Mouse (Mus musculus): ENCODE results near the gene Parp8. TPM values are rescaled to one million over a fixed set of nuclear protein-coding genes. Genes with fewer than 3 reads are reported as not detected.

Gene Parp8
- polyA plus RNA-seq, 1 experiment = 1.6 TPM

DNA sequence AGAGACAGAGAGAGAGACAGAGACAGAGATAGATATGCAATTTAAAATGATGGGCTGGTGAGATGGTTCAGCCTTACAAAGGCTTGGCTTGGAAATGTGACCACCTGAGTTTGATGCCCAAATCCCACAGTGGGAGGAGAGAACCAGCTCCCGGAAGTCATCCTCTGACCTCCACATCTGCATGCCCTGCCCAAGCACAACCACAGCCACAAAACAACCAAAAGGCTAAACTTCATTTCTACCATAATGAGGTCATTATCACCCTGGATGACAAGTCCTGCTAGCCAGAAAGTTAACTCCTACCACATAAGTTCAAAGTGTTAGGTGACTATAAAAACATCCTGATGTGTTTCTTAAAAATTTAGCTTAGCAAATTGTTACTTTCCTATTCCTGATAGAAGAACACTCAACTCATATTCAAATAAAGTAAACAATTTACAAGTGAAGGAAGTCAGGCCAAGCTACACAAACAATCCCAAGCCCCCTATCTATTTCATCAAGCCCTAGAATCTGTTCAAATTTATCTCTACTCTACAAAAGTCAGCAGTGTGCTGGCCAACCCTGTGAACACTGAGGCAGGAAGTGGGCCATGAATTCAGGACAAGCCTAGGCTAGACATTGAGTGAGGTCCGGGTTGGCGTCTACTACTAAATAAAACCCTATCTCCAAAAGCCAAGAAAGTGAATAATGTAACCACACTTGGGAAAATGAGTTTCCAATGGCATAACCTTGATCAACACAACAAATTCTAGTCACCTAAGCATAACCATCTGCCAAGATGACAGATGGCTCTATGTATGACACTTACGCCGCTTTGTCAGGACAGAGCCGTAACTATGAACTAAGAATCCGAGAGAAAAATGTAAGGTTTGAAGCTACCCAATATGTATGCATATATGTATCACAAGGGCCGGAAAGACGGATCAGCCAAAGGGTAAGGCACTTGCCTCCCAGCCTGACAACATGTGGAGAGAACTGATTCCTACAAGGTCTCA is 17.0 kb downstream of the Parp8 start:
- H3K27ac ChIP-seq (ENCODE audit: insufficient read depth, low read depth, low read length) = no peak overlapping the region
- 90% methylated on average over 9 of the region's 9 CpGs for WGBS

DNA sequence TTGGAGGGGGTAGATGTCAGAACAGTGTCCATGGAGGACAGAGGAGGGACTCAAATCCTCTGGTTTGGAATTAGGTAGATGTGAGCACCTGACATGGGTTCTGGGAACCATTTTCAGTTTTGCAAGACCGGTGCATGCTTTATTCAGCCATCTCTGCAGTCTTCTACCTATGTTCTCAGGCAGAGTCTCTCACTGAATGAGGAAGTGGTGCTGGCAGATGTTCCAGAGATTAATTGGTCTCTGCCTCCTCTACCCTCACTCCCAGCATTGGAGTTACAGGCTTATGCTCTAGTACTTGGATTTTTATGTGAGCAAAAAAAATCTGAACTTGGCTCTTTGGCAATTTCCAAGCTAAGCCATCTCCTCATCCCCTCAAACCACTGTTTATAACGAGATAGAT is 17.8 kb downstream of the Parp8 start:
- H3K36me3 ChIP-seq (ENCODE audit: control insufficient read depth, insufficient read depth, low read length) = no peaks in the 10 kb centered on the region
- H3K4me3 ChIP-seq (ENCODE audit: low read depth, low read length) = no peak overlapping the region
- no peaks in the 10 kb centered on the region for H3K4me1 ChIP-seq (ENCODE audit: control insufficient read depth, insufficient read depth, insufficient read length, low read length)
- TF ChIP-seq POLR2A (IDR thresholded peaks at IDR 0.05; ENCODE audit: low read depth, low read length) (no peak), CTCF (IDR thresholded peaks at IDR 0.05; ENCODE audit: extremely low read depth, insufficient read length, insufficient replicate concordance, low read depth, low read length) (no peak)
- no peak overlapping the region for H3K27ac ChIP-seq (ENCODE audit: insufficient read depth, low read depth, low read length)
- WGBS = 72% methylated on average over 2 of the region's 2 CpGs
- H3K27me3 ChIP-seq (ENCODE audit: control insufficient read depth, insufficient read depth, low read length) = no peaks in the 10 kb centered on the region

More for the DNA sequence above, 17.0 kb downstream of the Parp8 start:
- no peak for TF ChIP-seq CTCF (IDR thresholded peaks at IDR 0.05; ENCODE audit: extremely low read depth, insufficient read length, insufficient replicate concordance, low read depth, low read length)
- TF ChIP-seq POLR2A (IDR thresholded peaks at IDR 0.05; ENCODE audit: low read depth, low read length) = no peak
- Histone ChIP-seq H3K36me3 (ENCODE audit: control insufficient read depth, insufficient read depth, low read length) (no peaks in the 10 kb centered on the region), H3K27me3 (ENCODE audit: control insufficient read depth, insufficient read depth, low read length) (no peaks in the 10 kb centered on the region), H3K4me3 (ENCODE audit: low read depth, low read length) (no peak overlapping the region), H3K4me1 (ENCODE audit: control insufficient read depth, insufficient read depth, insufficient read length, low read length) (no peaks in the 10 kb centered on the region)

DNA sequence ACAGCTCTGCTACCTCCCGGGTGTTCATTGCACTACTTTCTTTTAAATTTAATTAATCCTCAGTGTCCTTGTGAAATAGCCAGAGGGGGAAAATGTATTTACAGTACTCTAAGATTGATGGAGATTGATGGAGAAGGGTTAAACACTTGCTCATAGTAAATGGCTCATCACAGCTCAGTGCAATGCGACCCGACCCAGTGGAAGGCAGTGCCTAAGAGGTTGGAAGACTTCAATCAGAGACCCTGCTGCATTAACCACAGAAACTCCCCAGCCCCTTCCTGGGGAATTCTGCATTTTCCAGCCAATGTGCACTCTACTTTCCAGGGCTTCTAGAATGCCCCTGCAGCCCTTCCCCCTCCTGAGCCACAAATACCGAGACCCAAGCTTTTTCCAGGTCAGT is 18.7 kb downstream of the Parp8 start:
- H3K4me3 ChIP-seq (ENCODE audit: low read depth, low read length) = no peak overlapping the region
- H3K27ac ChIP-seq (ENCODE audit: insufficient read depth, low read depth, low read length) = no peak overlapping the region
- no peaks in the 10 kb centered on the region for H3K4me1 ChIP-seq (ENCODE audit: control insufficient read depth, insufficient read depth, insufficient read length, low read length)
- H3K36me3 ChIP-seq (ENCODE audit: control insufficient read depth, insufficient read depth, low read length) = no peaks in the 10 kb centered on the region
- WGBS = 77% methylated on average over 4 of the region's 4 CpGs
- no peaks in the 10 kb centered on the region for H3K27me3 ChIP-seq (ENCODE audit: control insufficient read depth, insufficient read depth, low read length)
- TF ChIP-seq CTCF (IDR thresholded peaks at IDR 0.05; ENCODE audit: extremely low read depth, insufficient read length, insufficient replicate concordance, low read depth, low read length) (no peak), POLR2A (IDR thresholded peaks at IDR 0.05; ENCODE audit: low read depth, low read length) (no peak)

DNA sequence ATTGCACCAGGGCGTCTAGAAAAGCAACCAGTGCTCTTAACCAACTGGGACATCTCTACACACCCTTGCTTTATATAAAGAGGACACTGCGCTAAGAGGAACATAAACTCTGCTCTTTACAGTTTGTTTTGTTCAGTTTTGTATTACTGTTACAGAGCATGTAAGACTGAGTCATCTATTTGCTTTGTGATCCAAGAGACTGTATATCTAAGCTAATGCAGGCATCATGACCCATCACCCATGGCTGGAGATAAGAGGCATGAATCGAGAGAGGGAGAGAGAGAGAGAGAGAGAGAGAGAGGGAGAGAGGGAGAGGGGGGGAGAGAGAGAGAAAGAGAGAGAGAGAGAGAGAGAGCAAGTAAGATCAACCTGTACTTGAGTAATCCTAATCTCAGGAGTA is 24.8 kb downstream of the Parp8 start:
- H3K4me1 ChIP-seq (ENCODE audit: control insufficient read depth, insufficient read depth, insufficient read length, low read length) = no peaks in the 10 kb centered on the region
- H3K36me3 ChIP-seq (ENCODE audit: control insufficient read depth, insufficient read depth, low read length) = no peaks in the 10 kb centered on the region
- no peak overlapping the region for H3K27ac ChIP-seq (ENCODE audit: insufficient read depth, low read depth, low read length)
- TF ChIP-seq POLR2A (IDR thresholded peaks at IDR 0.05; ENCODE audit: low read depth, low read length) (no peak), CTCF (IDR thresholded peaks at IDR 0.05; ENCODE audit: extremely low read depth, insufficient read length, insufficient replicate concordance, low read depth, low read length) (no peak)
- 66% methylated on average over 3 of the region's 3 CpGs for WGBS
- no peaks in the 10 kb centered on the region for H3K27me3 ChIP-seq (ENCODE audit: control insufficient read depth, insufficient read depth, low read length)
- H3K4me3 ChIP-seq (ENCODE audit: low read depth, low read length) = no peak overlapping the region

DNA sequence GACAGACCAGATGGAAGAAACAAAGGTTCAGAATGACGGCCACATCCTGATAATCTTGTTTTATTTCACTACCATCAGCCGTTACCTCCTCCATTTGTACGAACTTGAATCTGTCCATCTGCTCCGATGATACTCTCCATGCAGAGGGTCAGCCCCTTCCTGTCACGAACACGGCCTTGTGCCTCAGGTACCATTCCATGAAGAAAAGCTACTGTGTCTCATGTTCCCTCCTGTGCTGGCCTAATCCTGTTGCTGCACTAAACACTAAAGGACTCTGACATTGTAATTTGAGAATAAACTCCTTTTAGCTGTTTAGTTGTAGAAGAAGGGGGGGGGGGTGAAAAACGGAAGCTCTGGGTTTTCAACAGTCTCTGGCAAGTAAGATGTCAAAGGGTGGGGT is 33.8 kb downstream of the Parp8 start:
- 84% methylated on average over 7 of the region's 7 CpGs for WGBS
- H3K27me3 ChIP-seq (ENCODE audit: control insufficient read depth, insufficient read depth, low read length) = no peaks in the 10 kb centered on the region

DNA sequence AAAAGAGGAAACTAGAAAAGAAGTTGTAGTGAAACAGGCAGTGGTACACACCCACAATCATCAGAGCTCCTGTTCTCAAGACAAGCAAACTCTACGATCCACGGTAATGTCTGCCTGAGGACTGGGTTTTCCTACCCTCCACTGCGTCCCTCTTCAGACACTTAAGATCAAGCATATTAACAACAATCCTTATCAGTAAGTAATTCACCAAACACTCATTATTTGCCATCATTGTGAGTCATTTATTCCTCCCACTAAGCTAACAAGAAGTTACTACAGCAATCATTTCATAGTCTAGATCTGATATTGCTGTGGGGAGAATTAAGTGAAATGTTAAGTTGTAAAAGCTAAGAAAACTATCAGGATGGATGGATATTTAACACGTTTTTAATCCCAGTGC is 35.0 kb downstream of the Parp8 start:
- WGBS = 35% methylated on average over 4 of the region's 4 CpGs
- Histone ChIP-seq H3K27me3 (ENCODE audit: control insufficient read depth, insufficient read depth, low read length) (no peaks in the 10 kb centered on the region), H3K36me3 (ENCODE audit: control insufficient read depth, insufficient read depth, low read length) (no peaks in the 10 kb centered on the region), H3K27ac (ENCODE audit: insufficient read depth, low read depth, low read length) (no peak overlapping the region), H3K4me1 (ENCODE audit: control insufficient read depth, insufficient read depth, insufficient read length, low read length) (no peaks in the 10 kb centered on the region), H3K4me3 (ENCODE audit: low read depth, low read length) (no peak overlapping the region)
- TF ChIP-seq CTCF (IDR thresholded peaks at IDR 0.05; ENCODE audit: extremely low read depth, insufficient read length, insufficient replicate concordance, low read depth, low read length) (no peak), POLR2A (IDR thresholded peaks at IDR 0.05; ENCODE audit: low read depth, low read length) (no peak)

More for the DNA sequence above, 33.8 kb downstream of the Parp8 start:
- TF ChIP-seq POLR2A (IDR thresholded peaks at IDR 0.05; ENCODE audit: low read depth, low read length) (no peak), CTCF (IDR thresholded peaks at IDR 0.05; ENCODE audit: extremely low read depth, insufficient read length, insufficient replicate concordance, low read depth, low read length) (no peak)
- no peak overlapping the region for H3K27ac ChIP-seq (ENCODE audit: insufficient read depth, low read depth, low read length)
- H3K4me1 ChIP-seq (ENCODE audit: control insufficient read depth, insufficient read depth, insufficient read length, low read length) = no peaks in the 10 kb centered on the region
- no peak overlapping the region for H3K4me3 ChIP-seq (ENCODE audit: low read depth, low read length)
- no peaks in the 10 kb centered on the region for H3K36me3 ChIP-seq (ENCODE audit: control insufficient read depth, insufficient read depth, low read length)

DNA sequence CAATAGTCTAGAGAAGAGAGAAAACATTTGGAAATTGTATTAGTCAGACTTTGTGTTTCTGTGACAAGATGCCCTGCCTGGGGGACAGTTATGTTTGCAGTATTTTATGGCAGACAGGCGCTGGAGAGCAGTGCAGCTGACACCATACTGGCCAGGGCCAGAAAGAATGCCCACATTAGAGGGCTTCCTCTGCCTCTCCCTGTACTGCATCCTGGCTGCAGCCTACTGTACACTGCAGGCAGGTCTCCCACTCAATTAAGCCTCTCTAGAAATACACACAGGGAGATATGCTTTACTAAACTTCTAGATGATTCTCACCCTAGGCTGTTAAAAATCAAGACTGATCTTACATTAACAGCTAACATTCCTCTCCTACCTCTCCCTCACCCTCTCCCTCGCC is 36.6 kb downstream of the Parp8 start:
- TF ChIP-seq POLR2A (IDR thresholded peaks at IDR 0.05; ENCODE audit: low read depth, low read length) = no peak
- no peak for TF ChIP-seq CTCF (IDR thresholded peaks at IDR 0.05; ENCODE audit: extremely low read depth, insufficient read length, insufficient replicate concordance, low read depth, low read length)
- 35% methylated on average over 2 of the region's 2 CpGs for WGBS
- Histone ChIP-seq H3K4me1 (ENCODE audit: control insufficient read depth, insufficient read depth, insufficient read length, low read length) (no peaks in the 10 kb centered on the region), H3K27ac (ENCODE audit: insufficient read depth, low read depth, low read length) (no peak overlapping the region), H3K36me3 (ENCODE audit: control insufficient read depth, insufficient read depth, low read length) (no peaks in the 10 kb centered on the region), H3K4me3 (ENCODE audit: low read depth, low read length) (no peak overlapping the region), H3K27me3 (ENCODE audit: control insufficient read depth, insufficient read depth, low read length) (no peaks in the 10 kb centered on the region)

All from small intestine, adult 2 months (tissue).